Mouse (Mus musculus) embryonic fibroblast, embryonic 13.5 days (primary cell): ENCODE measurements around the gene Adgrb3.

ENCODE experiments used
- CTCF ChIP-seq: IDR thresholded peaks from 2 replicates; pipeline ENCODE4 v1.5.1; 2011; ENCODE audit warnings: mild to moderate bottlenecking, control low read depth, low read length, moderate library complexity, borderline replicate concordance; ENCODE audit not compliant: insufficient read depth
- POLR2A ChIP-seq: IDR thresholded peaks from 2 replicates; pipeline ENCODE4 v1.6.1; 2011; ENCODE audit warnings: low read depth, mild to moderate bottlenecking, control low read depth, low read length, moderate library complexity

GRCm38 (mm10) chr1:25474469-25474868 lies 355.0 kb downstream of the Adgrb3 start:
- no peak for TF ChIP-seq CTCF
- no peak for TF ChIP-seq POLR2A
